Mouse (Mus musculus) left cerebral cortex, adult 9 months (tissue): ENCODE measurements around the gene Dnmt3a.

Experiments used
- DNase-seq, 2 experiments: peaks; one replicate each; pipeline ENCODE4 v3.0.0; 2022; ENCODE audit warnings: low spot score in 2 of 2

Gene Dnmt3a

DNA sequence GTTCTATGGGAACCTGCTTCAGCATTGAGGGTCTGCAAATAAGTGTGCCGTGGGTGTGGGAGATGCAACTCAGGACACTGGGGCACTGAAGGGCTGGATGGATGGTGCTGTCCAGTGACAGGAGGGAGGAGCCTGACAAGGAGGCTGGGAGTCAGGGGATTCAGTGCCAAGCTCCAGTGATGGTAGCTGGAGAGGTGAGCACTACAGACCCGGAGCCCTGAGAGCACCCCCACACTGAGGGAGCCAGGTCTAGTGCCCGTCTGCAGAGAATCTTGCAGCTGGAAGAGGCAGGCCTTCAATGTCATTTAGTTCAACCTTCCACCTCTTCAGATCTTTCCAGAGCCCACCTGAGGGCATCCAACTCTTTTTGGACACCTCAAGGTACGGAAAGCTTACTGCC is at the start of gene Dnmt3a:
Dnmt3a (plus strand) TSS at position 156 of the 400 bp plus-strand sequence.
- no peak for DNase-seq

GRCm38 (mm10) chr12:3756216-3756615 is 49.6 kb upstream of the Dnmt3a start:
- no peak for DNase-seq

DNA sequence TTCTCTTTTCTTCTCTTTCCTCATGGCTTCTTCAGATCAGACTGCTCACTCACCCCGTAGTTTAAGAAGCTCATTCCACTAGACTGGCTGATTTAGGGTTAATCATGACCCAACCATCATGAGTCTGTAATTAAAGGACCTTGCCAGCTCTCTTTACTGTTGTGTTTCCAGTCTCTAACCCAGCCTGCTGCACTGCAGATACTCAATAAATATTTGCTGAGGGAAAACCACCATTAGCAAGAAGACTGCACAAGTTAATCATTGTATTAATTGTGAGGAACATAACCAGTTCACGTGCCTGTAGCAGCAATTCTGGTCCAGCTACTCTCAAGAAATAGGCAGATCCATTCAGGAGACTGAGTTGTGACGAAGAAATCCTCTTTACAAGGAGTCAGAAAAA is 47.7 kb upstream of the Dnmt3a start:
- no peak for DNase-seq

- no peak for DNase-seq
These were observed 46.4 kb upstream of the Dnmt3a start for GRCm38 (mm10) chr12:3759419-3759818.

- no peak for DNase-seq
These were observed 44.8 kb upstream of the Dnmt3a start for GRCm38 (mm10) chr12:3760876-3761590.

DNA sequence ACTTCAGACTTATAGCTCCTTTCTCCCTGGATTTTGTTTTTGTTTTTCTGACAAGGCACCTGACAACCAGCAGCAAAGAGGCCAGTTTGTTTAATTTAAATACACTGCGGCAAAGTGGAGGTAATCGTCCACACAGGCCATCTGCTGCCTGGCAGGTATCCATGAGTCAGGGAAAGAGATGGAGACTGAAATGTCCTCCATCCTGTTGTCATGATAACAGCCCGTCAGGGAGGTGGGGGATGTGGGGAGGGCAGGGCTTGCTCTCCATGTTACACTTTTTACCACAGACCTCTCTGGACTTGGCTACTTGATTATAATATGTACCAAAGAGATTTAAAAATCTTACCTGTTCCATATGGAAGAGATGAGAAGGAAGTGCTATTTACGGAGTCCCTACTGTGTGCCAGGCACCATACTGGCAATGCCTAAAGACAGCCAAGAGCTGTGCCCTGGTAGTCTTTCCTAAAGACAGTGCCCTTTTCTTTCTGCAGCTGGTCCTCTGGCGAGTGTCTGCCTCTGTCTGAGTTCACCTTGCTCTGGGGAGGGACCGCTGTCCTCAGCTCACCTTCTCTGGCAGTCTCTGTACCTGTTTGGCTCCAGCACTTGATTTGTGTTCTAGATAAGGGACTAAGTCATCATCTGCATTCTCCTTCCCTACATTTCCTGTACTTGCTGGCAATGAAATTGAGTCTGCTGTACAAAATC is 44.1 kb upstream of the Dnmt3a start:
- no peak for DNase-seq

GRCm38 (mm10) chr12:3764191-3764804 is 41.5 kb upstream of the Dnmt3a start:
- DNase-seq = no peak

DNA sequence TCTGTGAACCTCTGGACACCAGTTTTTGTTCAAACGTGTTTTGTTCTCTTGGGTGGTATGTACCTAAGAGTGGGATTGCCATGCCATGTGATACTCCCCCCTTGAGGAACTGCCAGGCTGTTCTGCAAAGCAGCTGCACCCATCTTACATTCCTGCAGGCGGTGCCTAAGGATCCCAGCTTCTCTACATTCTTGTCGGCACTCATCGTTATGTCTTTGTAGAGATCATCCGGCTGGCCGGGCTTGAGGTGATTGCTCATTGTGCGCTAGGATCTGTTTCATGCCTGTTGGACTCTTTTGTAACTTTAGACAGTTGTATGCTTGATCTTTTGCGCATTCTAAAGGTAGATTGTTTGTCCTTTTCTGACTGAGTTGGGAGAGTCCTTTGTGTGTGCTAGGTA is 38.4 kb upstream of the Dnmt3a start:
- DNase-seq = no peak

GRCm38 (mm10) chr12:3768391-3768790 is 37.4 kb upstream of the Dnmt3a start:
- DNase-seq = no peak

- peak in 1 of 2 experiments; percentile 45 for DNase-seq
These were observed 35.3 kb upstream of the Dnmt3a start for GRCm38 (mm10) chr12:3770546-3770945.

DNA sequence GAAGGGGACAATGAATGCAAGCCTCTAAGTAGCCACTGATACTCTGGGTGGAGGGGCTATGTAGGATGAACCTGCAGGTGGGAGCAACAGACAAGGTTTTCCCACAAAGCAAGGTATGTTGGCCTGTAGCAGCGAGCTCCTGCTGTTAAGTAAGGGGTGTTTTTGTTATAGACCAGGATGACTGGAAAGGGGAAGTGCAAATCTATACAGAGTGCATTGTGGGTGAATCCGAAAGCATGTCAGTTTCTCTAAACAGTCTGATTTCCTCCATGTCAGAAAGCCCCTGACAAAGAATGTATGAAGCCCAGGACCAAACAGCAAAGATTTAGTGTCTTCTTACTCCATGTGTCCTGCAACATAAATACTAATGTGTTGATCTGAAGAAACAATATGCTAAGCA is 34.7 kb upstream of the Dnmt3a start:
- no peak for DNase-seq

DNA sequence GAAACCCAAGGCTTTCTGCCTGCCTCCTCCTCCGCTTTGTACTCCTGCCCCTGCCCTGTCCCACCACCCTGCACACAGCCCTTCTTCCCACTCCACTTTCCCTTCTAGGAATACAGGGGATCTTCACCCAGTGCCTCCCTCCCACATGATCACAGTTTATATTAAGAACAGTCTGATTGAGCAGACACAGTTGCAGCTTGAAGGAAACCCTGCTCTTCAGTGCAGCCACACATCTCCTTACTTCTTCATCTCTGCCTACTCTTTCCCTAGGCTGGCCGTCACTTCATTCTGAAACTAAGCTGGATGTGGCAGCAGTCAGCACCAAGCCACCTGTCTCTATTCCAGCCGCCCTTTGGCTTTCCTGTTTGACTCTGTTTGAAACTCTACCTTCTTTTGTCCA is 32.2 kb upstream of the Dnmt3a start:
- DNase-seq = peak; percentile 55 to 62

GRCm38 (mm10) chr12:3776015-3776414 is 29.8 kb upstream of the Dnmt3a start:
- no peak for DNase-seq

DNA sequence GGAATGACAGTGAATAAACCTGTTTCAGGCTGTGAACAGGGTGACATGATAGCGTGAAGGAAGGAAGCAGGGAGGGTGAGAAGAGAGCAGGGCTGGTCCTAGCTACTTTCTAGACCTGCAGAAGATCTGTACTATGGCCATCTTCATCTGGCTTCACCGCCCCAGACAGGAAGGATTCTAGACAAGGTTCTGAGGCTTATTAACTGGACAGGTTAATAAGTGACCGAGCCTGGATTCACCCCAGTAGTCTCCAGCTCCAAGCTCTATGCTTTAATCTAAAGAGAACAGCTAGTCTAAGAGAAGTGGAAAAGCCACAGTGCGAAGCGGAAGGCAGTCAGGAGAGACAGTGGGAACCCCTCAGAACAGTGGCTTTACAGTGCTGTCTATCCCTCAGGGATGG is 28.1 kb upstream of the Dnmt3a start:
- DNase-seq = no peak

GRCm38 (mm10) chr12:3778286-3778685 is 27.5 kb upstream of the Dnmt3a start:
- no peak for DNase-seq

DNA sequence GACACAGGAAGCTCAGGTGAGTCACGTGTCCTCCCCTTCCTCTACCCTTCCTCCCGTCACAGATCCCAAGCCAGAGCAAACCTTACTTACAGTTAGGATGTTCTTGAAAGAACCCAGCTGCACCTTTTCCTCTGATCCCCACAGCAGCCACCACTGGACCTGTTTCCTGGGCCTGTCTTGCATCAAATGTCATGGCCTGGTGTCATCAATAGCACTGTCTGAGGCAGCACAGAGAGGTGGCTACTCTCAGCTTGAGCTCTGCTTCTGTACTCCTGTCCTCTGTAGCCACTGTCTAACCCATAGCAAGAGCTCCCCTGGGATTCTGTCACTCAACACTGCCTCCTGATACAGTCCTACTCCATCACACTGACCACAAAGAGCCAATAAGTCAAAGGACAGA is 26.2 kb upstream of the Dnmt3a start:
- no peak for DNase-seq

DNA sequence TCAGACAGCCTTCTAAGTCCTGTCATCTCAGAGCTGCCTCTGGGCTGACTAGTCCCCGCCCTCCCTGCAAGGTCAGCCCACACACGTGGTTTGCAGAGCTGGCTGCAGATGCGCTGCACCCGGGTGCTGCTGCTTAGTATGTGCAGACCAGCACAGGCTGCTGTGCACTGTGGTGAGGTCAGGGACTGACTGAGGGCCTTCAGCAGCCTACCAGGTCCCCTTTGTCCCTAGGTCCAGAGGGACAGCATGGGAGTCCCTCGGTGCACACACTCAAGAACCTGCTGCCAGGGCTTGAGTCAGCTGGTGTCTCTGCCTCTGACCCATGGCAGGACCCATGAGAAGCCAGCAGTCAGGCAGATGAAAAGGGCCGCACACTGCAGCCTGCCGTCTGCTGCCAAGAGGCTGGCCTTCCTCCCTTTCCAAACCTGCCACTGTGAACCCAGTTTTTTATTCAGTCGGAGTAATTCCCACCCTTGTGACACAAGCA is 25.4 kb upstream of the Dnmt3a start:
- DNase-seq = peak; percentile 62 to 68

DNA sequence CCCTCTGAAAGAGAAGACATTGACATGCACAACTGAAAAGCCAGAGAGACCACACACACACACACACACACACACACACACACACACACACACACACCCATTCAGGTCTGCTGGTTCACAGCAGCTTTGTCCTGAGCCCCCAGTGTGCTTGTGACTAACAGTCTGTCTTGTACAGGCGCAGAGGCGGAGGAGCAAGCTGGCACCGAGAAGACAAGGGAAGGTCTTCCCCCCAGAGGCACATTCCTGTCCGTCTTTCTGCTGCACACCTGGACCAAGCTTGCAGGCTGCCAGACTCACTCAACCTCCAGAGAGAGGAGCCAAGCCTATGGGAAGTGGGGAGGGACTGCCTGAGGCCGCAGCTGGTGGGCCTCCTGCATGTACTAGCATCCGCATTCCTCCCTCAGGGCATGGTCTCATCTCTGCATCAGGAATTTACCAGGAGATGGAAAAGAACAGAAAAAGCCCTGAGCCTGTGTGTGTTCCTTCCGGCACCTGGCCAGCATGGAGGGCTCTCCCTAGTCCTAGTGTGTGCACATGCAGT is 24.8 kb upstream of the Dnmt3a start:
- no peak for DNase-seq

- DNase-seq = peak; percentile 77 to 89
These were observed 24.3 kb upstream of the Dnmt3a start for GRCm38 (mm10) chr12:3781482-3781881.

DNA sequence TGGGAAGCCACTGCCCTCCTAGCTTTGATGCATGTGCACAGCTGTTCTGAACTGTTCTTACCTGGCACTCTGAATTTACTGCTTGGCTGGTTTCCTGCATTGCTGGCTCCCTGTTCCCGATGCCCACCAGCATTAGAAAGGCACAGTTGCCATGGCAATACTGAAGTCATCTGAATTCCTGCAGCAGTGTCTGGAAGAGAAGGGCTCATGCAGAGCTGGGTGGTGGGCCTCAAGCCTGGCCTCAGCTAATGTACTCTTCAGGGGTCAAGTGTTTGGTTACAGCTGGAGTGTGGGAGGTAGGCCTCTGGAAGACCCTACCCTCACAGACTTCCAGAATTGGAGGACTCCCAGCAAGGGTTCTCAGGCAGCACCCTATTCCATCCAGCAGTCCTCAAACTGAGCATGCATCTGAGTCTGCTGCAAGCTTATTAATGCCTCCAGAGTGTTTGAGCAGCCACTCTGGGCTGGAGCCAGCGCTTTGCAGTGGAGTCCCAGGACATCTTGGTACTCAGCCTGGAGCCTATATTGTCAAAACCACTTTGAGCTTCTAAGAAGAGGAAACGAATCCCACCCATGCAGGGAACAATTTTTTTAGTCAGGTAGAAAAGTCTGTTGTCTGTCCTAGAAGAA is 22.5 kb upstream of the Dnmt3a start:
- DNase-seq = peak in 1 of 2 experiments; percentile 51

DNA sequence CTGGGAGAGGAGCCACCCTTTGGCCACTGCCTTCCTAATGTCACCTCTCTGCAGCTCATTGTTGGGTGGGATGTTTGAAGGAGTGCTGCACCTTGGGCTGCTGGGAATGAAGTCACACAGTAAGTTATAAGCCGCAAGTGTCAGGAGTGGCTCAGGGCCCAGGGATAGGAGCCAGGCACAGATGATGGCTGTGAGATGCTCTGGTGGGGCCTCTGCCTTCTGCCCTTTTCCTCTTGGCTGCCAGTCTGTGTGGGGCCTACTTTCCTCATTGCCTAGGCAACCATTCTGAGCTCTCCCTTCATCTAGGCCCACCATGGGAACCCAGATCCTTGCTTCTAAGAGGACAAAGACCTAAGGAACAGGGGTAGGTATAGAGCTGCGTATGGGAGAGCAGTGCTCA is 21.5 kb upstream of the Dnmt3a start:
- DNase-seq = no peak

DNA sequence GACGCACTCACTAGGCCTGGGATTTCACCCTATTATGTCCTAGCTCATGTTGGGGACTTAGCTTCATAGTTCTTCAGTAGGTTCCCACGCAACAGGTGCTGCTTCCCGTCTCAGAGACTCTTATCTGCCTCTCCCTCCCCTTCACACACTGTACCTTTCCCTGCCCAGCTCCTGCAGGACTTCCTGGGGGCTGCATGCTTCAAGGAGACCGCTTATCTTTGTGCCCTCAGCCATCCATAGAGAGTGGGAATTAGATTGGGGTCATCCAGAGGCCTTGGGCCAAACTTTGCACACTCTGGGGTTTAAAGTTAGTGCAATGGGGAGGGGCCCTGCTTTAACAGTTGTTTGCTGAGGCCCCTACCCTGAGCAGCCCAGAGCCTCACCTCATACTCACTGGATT is 21.1 kb upstream of the Dnmt3a start:
- DNase-seq = no peak
